Mouse (Mus musculus): Measurements from ENCODE around the gene Vps26b.

GRCm38 (mm10) chr9:27005933-27006332 lies 23.9 kb downstream of the Vps26b start:
- TF ChIP-seq POLR2A (IDR thresholded peaks at IDR 0.05; ENCODE audit: low read depth, low read length): no peak
- no peak for TF ChIP-seq CTCF (IDR thresholded peaks at IDR 0.05; ENCODE audit: extremely low read depth, insufficient read length, insufficient replicate concordance, low read depth, low read length)
